Mouse (Mus musculus) limb, embryonic 14.5 days (tissue): ENCODE measurements at regions not wholly inside any gene's neighbourhood (a gene's known extent, or its start where the extent isn't known, plus 50 kb on each side); places are given as distances from the start of the nearest gene placed in this dataset.

Experiments
- ATAC-seq: fragments of 200-750 bp; cut with Nextera tagmentation; 2 replicates; pipeline ENCODE4 v1.8.0; 2017; ENCODE audit warnings: low read depth, moderate number of reproducible peaks, moderate TSS enrichment; ENCODE audit not compliant: low FRiP score
- DNase-seq: peaks from one replicate; pipeline ENCODE4 v3.0.0-alpha.2; 2015; ENCODE audit warnings: low spot score
- H3K27ac ChIP-seq: fragments of 300-500 bp; sonication (generic); replicated peaks from 2 replicates; pipeline ENCODE4 v1.5.1; 2014; ENCODE audit warnings: low read depth, mild to moderate bottlenecking, low read length, moderate library complexity, mixed read lengths
- H3K27me3 ChIP-seq: fragments of 300-500 bp; sonication (generic); 2 replicates; pipeline ENCODE4 v1.6.1; 2014; ENCODE audit warnings: low read length, mixed read lengths; ENCODE audit not compliant: control insufficient read depth, insufficient read depth
- H3K36me3 ChIP-seq: fragments of 300-500 bp; sonication (generic); 2 replicates; pipeline ENCODE4 v1.6.1; 2014; ENCODE audit warnings: mild to moderate bottlenecking, low read length, moderate library complexity, mixed read lengths; ENCODE audit not compliant: control insufficient read depth, insufficient read depth
- H3K4me1 ChIP-seq: fragments of 300-500 bp; sonication (generic); 2 replicates; pipeline ENCODE4 v1.6.1; 2014; ENCODE audit warnings: antibody characterized with exemption, low read length, mixed read lengths; ENCODE audit not compliant: control insufficient read depth, insufficient read depth
- H3K4me2 ChIP-seq: fragments of 300-500 bp; sonication (generic); replicated peaks from 2 replicates; pipeline ENCODE4 v1.6.1; 2014; ENCODE audit warnings: low read depth, mild to moderate bottlenecking, low read length, moderate library complexity; ENCODE audit not compliant: severe bottlenecking
- H3K4me3 ChIP-seq: fragments of 300-500 bp; sonication (generic); replicated peaks from 2 replicates; pipeline ENCODE4 v1.5.1; 2014; ENCODE audit warnings: low read length
- H3K9ac ChIP-seq: fragments of 300-500 bp; sonication (generic); 2 replicates; pipeline ENCODE4 v1.6.1; 2014; ENCODE audit warnings: mild to moderate bottlenecking, low read depth, low read length, moderate library complexity; ENCODE audit not compliant: severe bottlenecking
- H3K9me3 ChIP-seq: fragments of 300-500 bp; sonication (generic); 2 replicates; pipeline ENCODE4 v1.6.1; 2016; ENCODE audit warnings: low read length; ENCODE audit not compliant: control insufficient read depth
- POLR2A ChIP-seq: fragments of 200-500 bp; IDR thresholded peaks from 2 replicates; pipeline ENCODE4 v1.8.0; 2012; ENCODE audit warnings: inconsistent platforms, mild to moderate bottlenecking, moderate library complexity, borderline replicate concordance; ENCODE audit not compliant: insufficient read depth, insufficient read length; ENCODE audit errors: extremely low read depth
- WGBS: fragments of 180-500 bp; shearing (Covaris S2); extraction: QIAGEN DNeasy Blood & Tissue Kit; methylation state at CpG from one replicate; pipeline ENCODE4 v1.1.7; 2014; 5-methylcytosine and 5-hydroxymethylcytosine counted together

GRCm38 (mm10) chr1:181285600-181285999 lies 66.8 kb upstream of the Cnih3 start:
- Histone ChIP-seq H3K9ac (no peak overlapping the region), H3K9me3 (no peaks in the 10 kb centered on the region), H3K27me3 (no peaks in the 10 kb centered on the region), H3K4me3 (no peak overlapping the region), H3K27ac (no peak overlapping the region), H3K4me2 (no peak overlapping the region), H3K4me1 (no peaks in the 10 kb centered on the region), H3K36me3 (no peaks in the 10 kb centered on the region)
- ATAC-seq (no peak), DNase-seq (no peak)
- WGBS = 73% methylated on average over 8 of the region's 8 CpGs
- TF ChIP-seq POLR2A = no peak

GRCm38 (mm10) chr1:181286146-181286545 lies 66.3 kb upstream of the Cnih3 start:
- Histone ChIP-seq H3K36me3 (no peaks in the 10 kb centered on the region), H3K27ac (no peak overlapping the region), H3K9me3 (no peaks in the 10 kb centered on the region), H3K4me2 (no peak overlapping the region), H3K4me3 (no peak overlapping the region), H3K27me3 (no peaks in the 10 kb centered on the region), H3K9ac (no peak overlapping the region), H3K4me1 (no peaks in the 10 kb centered on the region)
- DNase-seq = no peak
- TF ChIP-seq POLR2A = no peak
- WGBS = 73% methylated on average over 5 of the region's 5 CpGs
- no peak for ATAC-seq

- H3K4me3 ChIP-seq = no peak overlapping the region
- H3K36me3 ChIP-seq = no peaks in the 10 kb centered on the region
- no peak for ATAC-seq
- no peak overlapping the region for H3K27ac ChIP-seq
- DNase-seq = no peak
- no peak overlapping the region for H3K9ac ChIP-seq
- no peaks in the 10 kb centered on the region for H3K9me3 ChIP-seq
- H3K4me1 ChIP-seq = no peaks in the 10 kb centered on the region
- WGBS = 71% methylated on average over 1 of the region's 1 CpGs
- no peak for TF ChIP-seq POLR2A
- H3K27me3 ChIP-seq = no peaks in the 10 kb centered on the region
- H3K4me2 ChIP-seq = no peak overlapping the region
Measured at GRCm38 (mm10) chr1:181287166-181287565, 65.3 kb upstream of the Cnih3 start.

GRCm38 (mm10) chr1:181289385-181290035 lies 62.9 kb upstream of the Cnih3 start:
- TF ChIP-seq POLR2A = no peak
- H3K9me3 ChIP-seq = no peaks in the 10 kb centered on the region
- DNase-seq (no peak), ATAC-seq (no peak)
- no peak overlapping the region for H3K27ac ChIP-seq
- 71% methylated on average over 13 of the region's 13 CpGs for WGBS
- H3K4me1 ChIP-seq = no peaks in the 10 kb centered on the region
- no peak overlapping the region for H3K4me3 ChIP-seq
- no peaks in the 10 kb centered on the region for H3K36me3 ChIP-seq
- no peaks in the 10 kb centered on the region for H3K27me3 ChIP-seq
- H3K4me2 ChIP-seq = no peak overlapping the region
- no peak overlapping the region for H3K9ac ChIP-seq

- TF ChIP-seq POLR2A = no peak
- no peak overlapping the region for H3K4me3 ChIP-seq
- no peaks in the 10 kb centered on the region for H3K36me3 ChIP-seq
- H3K9me3 ChIP-seq = no peaks in the 10 kb centered on the region
- no peak overlapping the region for H3K9ac ChIP-seq
- H3K4me1 ChIP-seq = no peaks in the 10 kb centered on the region
- 60% methylated on average over 6 of the region's 6 CpGs for WGBS
- DNase-seq (no peak), ATAC-seq (no peak)
- H3K4me2 ChIP-seq = no peak overlapping the region
- no peaks in the 10 kb centered on the region for H3K27me3 ChIP-seq
- H3K27ac ChIP-seq = no peak overlapping the region
Measured at GRCm38 (mm10) chr1:181291202-181291601, 61.2 kb upstream of the Cnih3 start.
